Comparison of ENCODE assay signal across 20 mouse cellular contexts in the genomic region with DNA sequence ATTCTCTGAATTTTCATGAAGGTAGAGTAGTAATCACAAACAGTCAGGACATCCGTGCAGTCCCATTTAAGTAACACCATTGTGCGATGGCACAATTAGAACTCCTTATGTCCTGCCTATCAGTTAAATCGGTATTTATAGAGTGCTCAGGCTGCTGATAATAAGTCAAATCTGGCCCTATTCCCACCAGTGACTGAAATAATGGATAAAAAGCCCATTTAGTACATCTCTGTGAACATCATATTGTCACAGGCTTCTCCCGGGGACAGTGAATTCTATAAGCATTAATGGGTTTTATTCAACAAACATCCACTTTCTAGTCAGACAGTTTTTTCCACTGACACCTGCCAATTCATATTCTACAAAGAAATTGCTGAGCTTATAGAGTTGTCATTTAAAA.
DNase-seq lines count a peak whose midpoint lies in the region; ATAC-seq and TF ChIP-seq lines count a peak whose summit lies in the region.
"Had no signal": no experiment of that assay in that cellular context is flagged by ENCODE, and none has a peak within 500 bp of the region (broad histone marks: within the 10 kb centered on the region; RNA-seq: fewer than 3 reads in every experiment).

No protein-coding gene starts in this region.

- peak; percentile 58 for DNase-seq in forebrain, embryonic 14.5 days (ENCODE audit: low spot score)
- DNase-seq in forebrain, embryonic 10.5 days (ENCODE audit: extremely low spot score, low spot score): no peak
- no peak for DNase-seq in forebrain, embryonic 11.5 days (ENCODE audit: low spot score)
- DNase-seq in brain, adult 2 months (ENCODE audit: low read depth, low spot score): peak; percentile 17
- DNase-seq in brain, embryonic 14.5 days (ENCODE audit: low read depth): peak; percentile 73
- DNase-seq in kidney, adult 18-20 months: no peak
- DNase-seq: adrenal gland, adult 2 months; adrenal gland, postnatal 10 days; adrenal gland, postnatal 25 days; cerebellum, adult 11 months; cerebellum, adult 18-20 months; cerebellum, adult 8-10 months; cerebellum, adult 9-11 months; cerebellum, postnatal 14 days; cerebellum, postnatal 36 days; embryo, embryonic 11 days had no signal

- ATAC-seq in forebrain, embryonic 14.5 days: peak; percentile 23; the same call in 1 of the 2 replicates
- ATAC-seq in forebrain, embryonic 16.5 days: peak; percentile 52
- ATAC-seq in forebrain, embryonic 11.5 days (replicated peaks; ENCODE audit: low FRiP score): no peak

- H3K4me3 ChIP-seq in forebrain, embryonic 14.5 days (ENCODE audit: low read depth, low read length): no peak overlapping the region
- H3K4me3 ChIP-seq in forebrain, embryonic 10.5 days: no peak overlapping the region
- no peak overlapping the region for H3K4me3 ChIP-seq in forebrain, embryonic 16.5 days (replicated peaks; ENCODE audit: low read length)
- H3K4me3 ChIP-seq in forebrain, embryonic 11.5 days (ENCODE audit: low read depth, low read length): no peak overlapping the region
- H3K4me3 ChIP-seq: embryonic facial prominence, embryonic 13.5 days; embryonic facial prominence, embryonic 15.5 days; erythroblast, embryonic 14.5 days had no signal

- no peak overlapping the region for H3K4me2 ChIP-seq in forebrain, embryonic 14.5 days (ENCODE audit: low read length)
- H3K4me2 ChIP-seq in forebrain, embryonic 16.5 days (ENCODE audit: low read length): no peak overlapping the region
- H3K4me2 ChIP-seq in forebrain, embryonic 11.5 days (ENCODE audit: low read depth, low read length, severe bottlenecking): no peak overlapping the region
- H3K4me2 ChIP-seq: embryonic facial prominence, embryonic 13.5 days; embryonic facial prominence, embryonic 15.5 days had no signal

- 0 out of 2 replicates have a peak overlapping the region, but pooled peaks have one; percentile 23 for H3K27ac ChIP-seq in forebrain, embryonic 14.5 days (ENCODE audit: low read depth, low read length)
- no peak overlapping the region for H3K27ac ChIP-seq in forebrain, embryonic 10.5 days
- peak overlapping the region; percentile 56; the same call in 1 of the 2 replicates for H3K27ac ChIP-seq in forebrain, embryonic 16.5 days (ENCODE audit: low read length)
- no peak overlapping the region for H3K27ac ChIP-seq in forebrain, embryonic 11.5 days (ENCODE audit: low read depth, low read length)
- H3K27ac ChIP-seq: embryonic facial prominence, embryonic 13.5 days; embryonic facial prominence, embryonic 15.5 days had no signal

- WGBS in forebrain, embryonic 14.5 days: 67% methylated on average over 4 of the region's 4 CpGs
- 92% methylated on average over 4 of the region's 4 CpGs for WGBS in forebrain, embryonic 10.5 days
- 33% methylated on average over 4 of the region's 4 CpGs for WGBS in forebrain, embryonic 16.5 days
- 86% methylated on average over 4 of the region's 4 CpGs for WGBS in forebrain, embryonic 11.5 days

- no peaks in the 10 kb centered on the region for H3K36me3 ChIP-seq in forebrain, embryonic 14.5 days (ENCODE audit: control insufficient read depth, insufficient read depth, low read length)
- no peaks in the 10 kb centered on the region for H3K36me3 ChIP-seq in forebrain, embryonic 10.5 days (replicated peaks)
- H3K36me3 ChIP-seq in forebrain, embryonic 16.5 days (ENCODE audit: control insufficient read depth, insufficient read depth): no peaks in the 10 kb centered on the region
- H3K36me3 ChIP-seq in forebrain, embryonic 11.5 days (ENCODE audit: control insufficient read depth, insufficient read depth, low read length): no peaks in the 10 kb centered on the region
- H3K36me3 ChIP-seq: embryonic facial prominence, embryonic 13.5 days; embryonic facial prominence, embryonic 15.5 days had no signal

- H3K9ac ChIP-seq in forebrain, embryonic 14.5 days (ENCODE audit: low read length): no peak overlapping the region
- H3K9ac ChIP-seq in forebrain, embryonic 16.5 days (replicated peaks; ENCODE audit: low read depth, low read length): no peak overlapping the region
- no peak overlapping the region for H3K9ac ChIP-seq in forebrain, embryonic 11.5 days (ENCODE audit: low read length)
- H3K9ac ChIP-seq: embryonic facial prominence, embryonic 13.5 days; embryonic facial prominence, embryonic 15.5 days had no signal

- H3K9me3 ChIP-seq in forebrain, embryonic 14.5 days (replicated peaks; ENCODE audit: control insufficient read depth, low read length): no peaks in the 10 kb centered on the region
- no peaks in the 10 kb centered on the region for H3K9me3 ChIP-seq in forebrain, embryonic 10.5 days
- H3K9me3 ChIP-seq in forebrain, embryonic 16.5 days (ENCODE audit: control insufficient read depth, low read length): no peaks in the 10 kb centered on the region
- no peaks in the 10 kb centered on the region for H3K9me3 ChIP-seq in forebrain, embryonic 11.5 days (ENCODE audit: control insufficient read depth, low read length)
- H3K9me3 ChIP-seq: embryonic facial prominence, embryonic 13.5 days; embryonic facial prominence, embryonic 15.5 days had no signal

- TF ChIP-seq POLR2A in brain, embryonic 14.5 days (IDR thresholded peaks at IDR 0.05; ENCODE audit: borderline replicate concordance, extremely low read depth, insufficient read depth, insufficient read length, poor library complexity, severe bottlenecking): no peak

- H3K27me3 ChIP-seq in forebrain, embryonic 14.5 days (replicated peaks; ENCODE audit: control insufficient read depth, insufficient read depth, low read length): no peaks in the 10 kb centered on the region
- peaks cover 52% of the 10 kb centered on the region for H3K27me3 ChIP-seq in forebrain, embryonic 10.5 days (ENCODE audit: poor library complexity, severe bottlenecking)
- H3K27me3 ChIP-seq in forebrain, embryonic 16.5 days (replicated peaks; ENCODE audit: control insufficient read depth, insufficient read depth, low read length): no peaks in the 10 kb centered on the region
- H3K27me3 ChIP-seq in forebrain, embryonic 11.5 days (ENCODE audit: control insufficient read depth, insufficient read depth, low read length): no peaks in the 10 kb centered on the region
- H3K27me3 ChIP-seq: embryonic facial prominence, embryonic 13.5 days; embryonic facial prominence, embryonic 15.5 days had no signal

- no peaks in the 10 kb centered on the region for H3K4me1 ChIP-seq in forebrain, embryonic 14.5 days (ENCODE audit: control insufficient read depth, insufficient read depth, low read length)
- no peaks in the 10 kb centered on the region for H3K4me1 ChIP-seq in forebrain, embryonic 10.5 days
- peaks cover 10% of the 10 kb centered on the region for H3K4me1 ChIP-seq in forebrain, embryonic 16.5 days (replicated peaks; ENCODE audit: control insufficient read depth, insufficient read depth, low read length)
- no peaks in the 10 kb centered on the region for H3K4me1 ChIP-seq in forebrain, embryonic 11.5 days (replicated peaks; ENCODE audit: control insufficient read depth, insufficient read depth, low read length)
- H3K4me1 ChIP-seq: embryonic facial prominence, embryonic 15.5 days had no signal

- TF ChIP-seq CTCF in brain, embryonic 14.5 days (IDR thresholded peaks at IDR 0.05; ENCODE audit: borderline replicate concordance, extremely low read depth, insufficient read depth, insufficient read length): no peak

Comparison
In these comparisons a context has a peak if more than half of its experiments do, and no peak if none do; other contexts are left out.
1. DNase-seq: peak in forebrain, embryonic 14.5 days (single experiment), brain, adult 2 months (single experiment) and brain, embryonic 14.5 days (single experiment); none in forebrain, embryonic 10.5 days (single experiment), forebrain, embryonic 11.5 days (single experiment) and kidney, adult 18-20 months (single experiment).
2. H3K27ac ChIP-seq: peak in forebrain, embryonic 14.5 days (single experiment) and forebrain, embryonic 16.5 days (single experiment); none in forebrain, embryonic 10.5 days (single experiment) and forebrain, embryonic 11.5 days (single experiment).